Mouse (Mus musculus) forebrain, embryonic 16.5 days (tissue): ENCODE results near the gene Ets1. TPM values are rescaled to one million over a fixed set of nuclear protein-coding genes. Genes with fewer than 3 reads are reported as not detected.

ENCODE experiments used
- ATAC-seq: fragments of 200-750 bp; cut with Nextera tagmentation; 2 replicates; pipeline ENCODE4 v1.8.0; 2017; ENCODE audit warnings: mild to moderate bottlenecking, moderate library complexity
- H3K27ac ChIP-seq: fragments of 300-500 bp; sonication (generic); 2 replicates; pipeline ENCODE4 v1.5.1; 2014; ENCODE audit warnings: low read length, control low read depth
- H3K27me3 ChIP-seq: fragments of 300-500 bp; sonication (generic); replicated peaks from 2 replicates; pipeline ENCODE4 v1.6.1; 2014; ENCODE audit warnings: low read length; ENCODE audit not compliant: control insufficient read depth, insufficient read depth
- H3K36me3 ChIP-seq: fragments of 300-500 bp; sonication (generic); 2 replicates; pipeline ENCODE4 v1.6.1; 2014; ENCODE audit not compliant: control insufficient read depth, insufficient read depth
- H3K4me1 ChIP-seq: fragments of 300-500 bp; sonication (generic); replicated peaks from 2 replicates; pipeline ENCODE4 v1.6.1; 2014; ENCODE audit warnings: low read length; ENCODE audit not compliant: control insufficient read depth, insufficient read depth
- H3K4me2 ChIP-seq: fragments of 300-500 bp; sonication (generic); 2 replicates; pipeline ENCODE4 v1.6.1; 2014; ENCODE audit warnings: mild to moderate bottlenecking, low read length, control low read depth
- H3K4me3 ChIP-seq: fragments of 300-500 bp; sonication (generic); replicated peaks from 2 replicates; pipeline ENCODE4 v1.5.1; 2014; ENCODE audit warnings: mild to moderate bottlenecking, low read length, control low read depth
- H3K9ac ChIP-seq: fragments of 300-500 bp; sonication (generic); replicated peaks from 2 replicates; pipeline ENCODE4 v1.6.1; 2014; ENCODE audit warnings: low read depth, low read length, control low read depth
- H3K9me3 ChIP-seq: fragments of 300-500 bp; sonication (generic); 2 replicates; pipeline ENCODE4 v1.6.1; 2016; ENCODE audit warnings: low read length; ENCODE audit not compliant: control insufficient read depth
- WGBS: fragments of 180-500 bp; shearing (Covaris S2); extraction: QIAGEN DNeasy Blood & Tissue Kit; methylation state at CpG from one replicate; pipeline ENCODE4 v1.1.7; 2014; 5-methylcytosine and 5-hydroxymethylcytosine counted together
- polyA plus RNA-seq: library from polyadenylated mRNA; unstranded; fragments of >200 nt; fragmentation: Nextera tagmentation; extraction: Ambion mirVana; gene quantifications from 2 replicates; pipeline ENCODE4 v1.2.1, GENCODE M21; 2015

Ets1 gene
- polyA plus RNA-seq, 1 experiment from 2014 or later: 21.3 TPM

GRCm38 (mm10) chr9:32719941-32720263, 83.9 kb downstream of the Ets1 start:
- Histone ChIP-seq H3K4me2 (no peak overlapping the region), H3K4me3 (no peak overlapping the region), H3K9ac (no peak overlapping the region), H3K27ac (no peak overlapping the region), H3K4me1 (peaks cover 7% of the 10 kb centered on the region), H3K9me3 (no peaks in the 10 kb centered on the region), H3K36me3 (no peaks in the 10 kb centered on the region), H3K27me3 (no peaks in the 10 kb centered on the region)
- WGBS: 69% methylated on average over 3 of the region's 3 CpGs
- ATAC-seq: no peak

GRCm38 (mm10) chr9:32720264-32721031, 84.4 kb downstream of the Ets1 start:
- H3K36me3 ChIP-seq: no peaks in the 10 kb centered on the region
- H3K9me3 ChIP-seq: no peaks in the 10 kb centered on the region
- peaks cover 7% of the 10 kb centered on the region for H3K4me1 ChIP-seq
- no peak overlapping the region for H3K9ac ChIP-seq
- ATAC-seq: no peak
- no peaks in the 10 kb centered on the region for H3K27me3 ChIP-seq
- no peak overlapping the region for H3K4me2 ChIP-seq
- no peak overlapping the region for H3K4me3 ChIP-seq
- H3K27ac ChIP-seq: no peak overlapping the region
- WGBS: 50% methylated on average over 12 of the region's 12 CpGs

DNA sequence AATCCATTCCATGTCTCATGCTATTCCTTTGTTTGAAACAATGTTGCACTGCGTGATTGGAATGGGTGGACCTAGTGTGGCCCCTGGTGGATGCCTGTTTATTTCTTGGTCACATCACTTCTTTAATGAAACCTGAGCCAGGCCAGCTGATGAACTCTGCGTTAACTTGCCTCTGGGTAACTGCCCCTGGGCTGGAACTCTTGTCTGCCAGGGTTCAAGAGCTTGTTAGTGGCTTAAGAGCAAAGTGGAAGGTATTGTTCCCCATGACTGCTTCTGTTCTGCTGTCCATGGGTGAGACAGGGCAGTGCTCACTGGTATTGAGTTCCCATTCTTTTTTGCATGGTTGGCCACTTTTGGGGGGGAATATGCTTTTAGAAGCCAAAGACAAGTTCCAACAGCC, 85.1 kb downstream of the Ets1 start:
- ATAC-seq: no peak
- H3K27ac ChIP-seq: no peak overlapping the region
- no peak overlapping the region for H3K4me3 ChIP-seq
- H3K36me3 ChIP-seq: no peaks in the 10 kb centered on the region
- H3K4me2 ChIP-seq: no peak overlapping the region
- H3K4me1 ChIP-seq: peaks cover 2% of the 10 kb centered on the region
- no peak overlapping the region for H3K9ac ChIP-seq
- WGBS: 50% methylated on average over 2 of the region's 2 CpGs
- no peaks in the 10 kb centered on the region for H3K27me3 ChIP-seq
- H3K9me3 ChIP-seq: no peaks in the 10 kb centered on the region

- 83% methylated on average over 1 of the region's 1 CpGs for WGBS
- H3K36me3 ChIP-seq: no peaks in the 10 kb centered on the region
- H3K9me3 ChIP-seq: 0 out of 2 replicates have a peak, but pooled peaks cover 1% of the 10 kb centered on the region
- no peak for ATAC-seq
- H3K27me3 ChIP-seq: no peaks in the 10 kb centered on the region
- H3K4me2 ChIP-seq: no peak overlapping the region
- no peaks in the 10 kb centered on the region for H3K4me1 ChIP-seq
- no peak overlapping the region for H3K27ac ChIP-seq
- no peak overlapping the region for H3K4me3 ChIP-seq
- no peak overlapping the region for H3K9ac ChIP-seq
Observed at GRCm38 (mm10) chr9:32722205-32722604, 86.2 kb downstream of the Ets1 start.

GRCm38 (mm10) chr9:32722969-32723368, 86.9 kb downstream of the Ets1 start:
- no peak overlapping the region for H3K27ac ChIP-seq
- H3K27me3 ChIP-seq: no peaks in the 10 kb centered on the region
- H3K9me3 ChIP-seq: 0 out of 2 replicates have a peak, but pooled peaks cover 2% of the 10 kb centered on the region
- H3K4me2 ChIP-seq: no peak overlapping the region
- H3K4me1 ChIP-seq: no peaks in the 10 kb centered on the region
- H3K9ac ChIP-seq: no peak overlapping the region
- no peak overlapping the region for H3K4me3 ChIP-seq
- H3K36me3 ChIP-seq: no peaks in the 10 kb centered on the region
- WGBS: 59% methylated on average over 3 of the region's 3 CpGs
- no peak for ATAC-seq

DNA sequence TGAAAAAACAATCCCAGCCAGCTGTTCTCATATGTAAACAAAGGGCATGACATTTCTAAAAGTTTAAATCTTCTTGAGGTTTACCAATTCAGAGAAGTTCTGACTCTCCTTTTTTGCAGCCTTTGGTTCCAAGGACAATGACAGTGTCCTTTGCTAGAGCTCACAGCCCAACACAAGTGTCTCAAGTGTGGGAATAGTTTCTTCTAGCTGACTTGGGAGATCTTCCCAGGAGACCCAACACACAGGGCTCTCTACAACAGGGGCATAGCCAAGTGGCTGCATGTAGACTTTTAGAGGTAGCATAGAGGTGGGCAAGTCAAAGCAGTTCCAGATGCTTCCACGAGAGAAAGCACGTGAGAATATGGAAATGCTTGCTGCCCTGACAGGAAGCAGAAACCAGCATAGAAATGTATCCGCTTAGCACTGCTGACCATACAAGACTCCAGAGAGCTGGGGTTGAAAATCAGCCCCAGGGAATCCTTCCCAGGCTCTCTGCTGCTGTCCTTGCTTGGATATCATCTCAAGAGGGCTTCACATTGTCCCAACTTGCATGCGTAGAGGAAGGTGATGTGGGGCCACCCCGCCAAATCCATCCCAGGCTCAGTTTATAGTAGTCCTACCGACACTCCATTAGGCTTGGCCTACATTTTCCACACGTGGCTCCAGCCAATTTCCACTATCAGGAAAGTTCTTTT, 88.3 kb downstream of the Ets1 start:
- H3K4me1 ChIP-seq: 0 out of 2 replicates have a peak, but pooled peaks cover 3% of the 10 kb centered on the region
- H3K27me3 ChIP-seq: no peaks in the 10 kb centered on the region
- 0 out of 2 replicates have a peak, but pooled peaks cover 2% of the 10 kb centered on the region for H3K9me3 ChIP-seq
- H3K9ac ChIP-seq: no peak overlapping the region
- 89% methylated on average over 7 of the region's 7 CpGs for WGBS
- H3K4me2 ChIP-seq: no peak overlapping the region
- ATAC-seq: no peak
- no peak overlapping the region for H3K27ac ChIP-seq
- no peaks in the 10 kb centered on the region for H3K36me3 ChIP-seq
- no peak overlapping the region for H3K4me3 ChIP-seq

GRCm38 (mm10) chr9:32725902-32726301, 89.9 kb downstream of the Ets1 start:
- no peak overlapping the region for H3K4me2 ChIP-seq
- no peak overlapping the region for H3K4me3 ChIP-seq
- no peak for ATAC-seq
- no peak overlapping the region for H3K27ac ChIP-seq
- 0 out of 2 replicates have a peak, but pooled peaks cover 3% of the 10 kb centered on the region for H3K4me1 ChIP-seq
- no peaks in the 10 kb centered on the region for H3K27me3 ChIP-seq
- H3K9me3 ChIP-seq: 0 out of 2 replicates have a peak, but pooled peaks cover 2% of the 10 kb centered on the region
- H3K36me3 ChIP-seq: no peaks in the 10 kb centered on the region
- WGBS: 90% methylated on average over 4 of the region's 4 CpGs
- H3K9ac ChIP-seq: no peak overlapping the region

DNA sequence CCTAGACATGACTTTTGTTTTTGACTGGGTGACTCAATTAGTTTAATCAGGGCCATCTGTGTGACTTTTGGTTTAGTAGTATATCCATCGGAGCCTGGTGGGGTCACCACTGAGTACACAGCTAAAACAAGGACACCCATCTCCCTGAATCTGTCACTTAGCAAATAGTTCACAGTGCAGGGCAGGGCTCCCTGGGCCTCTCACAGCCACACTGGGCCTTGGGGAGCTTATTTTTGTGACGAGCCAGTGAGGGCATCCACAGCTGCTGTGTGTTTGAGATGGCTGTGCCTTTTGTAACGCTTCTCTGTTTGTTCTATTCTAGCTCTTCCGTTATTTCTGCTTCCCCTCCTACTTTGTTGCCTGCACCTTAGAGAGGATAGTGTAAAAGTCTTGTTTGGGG, 90.6 kb downstream of the Ets1 start:
- H3K27ac ChIP-seq: no peak overlapping the region
- 78% methylated on average over 4 of the region's 4 CpGs for WGBS
- H3K4me3 ChIP-seq: no peak overlapping the region
- no peaks in the 10 kb centered on the region for H3K36me3 ChIP-seq
- no peak for ATAC-seq
- H3K9me3 ChIP-seq: 0 out of 2 replicates have a peak, but pooled peaks cover 2% of the 10 kb centered on the region
- no peak overlapping the region for H3K4me2 ChIP-seq
- H3K9ac ChIP-seq: no peak overlapping the region
- no peaks in the 10 kb centered on the region for H3K27me3 ChIP-seq
- H3K4me1 ChIP-seq: 0 out of 2 replicates have a peak, but pooled peaks cover 3% of the 10 kb centered on the region

DNA sequence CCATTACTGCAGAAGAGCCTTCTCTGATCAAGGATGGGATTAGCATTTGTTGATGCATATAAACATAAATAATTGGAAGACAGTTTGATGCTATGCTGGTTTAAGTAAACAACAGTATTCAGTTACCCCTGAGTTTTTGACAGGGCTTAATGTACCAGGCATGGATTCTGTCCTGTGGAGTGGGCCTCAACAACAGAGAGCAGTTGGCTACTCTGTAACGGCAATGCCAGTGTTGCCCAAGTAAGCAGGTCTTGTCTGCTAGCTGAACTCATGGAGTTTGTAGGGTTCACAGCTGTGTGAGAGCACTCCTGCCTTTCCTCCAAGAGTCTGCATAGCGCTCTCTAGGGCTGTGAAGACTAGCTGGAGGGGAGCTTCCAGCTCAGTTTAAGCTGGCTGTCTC, 91.0 kb downstream of the Ets1 start:
- Histone ChIP-seq H3K9ac (no peak overlapping the region), H3K36me3 (no peaks in the 10 kb centered on the region), H3K4me3 (no peak overlapping the region), H3K4me2 (no peak overlapping the region), H3K27ac (no peak overlapping the region), H3K27me3 (no peaks in the 10 kb centered on the region), H3K4me1 (0 out of 2 replicates have a peak, but pooled peaks cover 3% of the 10 kb centered on the region), H3K9me3 (0 out of 2 replicates have a peak, but pooled peaks cover 2% of the 10 kb centered on the region)
- WGBS: 98% methylated on average over 2 of the region's 2 CpGs
- ATAC-seq: no peak
